Mouse (Mus musculus): Measurements from ENCODE around the gene Fam3b. TPM values are rescaled to one million over a fixed set of nuclear protein-coding genes. Genes with fewer than 3 reads are reported as not detected.

Fam3b gene
- 0.14 TPM in 1 of 2 replicates, not detected in the other for polyA plus RNA-seq (2015; fragmentation: Nextera tagmentation; extraction: Ambion mirVana)

- Histone ChIP-seq H3K4me1 (ENCODE audit: control insufficient read depth, insufficient read depth, low read length) (no peaks in the 10 kb centered on the region; the same call in 1 of the 2 replicates), H3K27me3 (ENCODE audit: control insufficient read depth, insufficient read depth, low read length) (no peaks in the 10 kb centered on the region), H3K9me3 (replicated peaks; ENCODE audit: control insufficient read depth, low read length) (no peaks in the 10 kb centered on the region), H3K4me2 (ENCODE audit: low read depth, low read length) (no peak within 1 kb of the TSS), H3K27ac (ENCODE audit: low read length) (no peak within 1 kb of the TSS), H3K4me3 (ENCODE audit: low read length) (no peak within 1 kb of the TSS), H3K36me3 (ENCODE audit: control insufficient read depth, insufficient read depth) (no peaks in the 10 kb centered on the region), H3K9ac (ENCODE audit: low read length) (no peak within 1 kb of the TSS)
- 52% methylated on average over 4 of the region's 4 CpGs for WGBS
- ATAC-seq (replicated peaks; ENCODE audit: extremely low read depth, insufficient read depth, low FRiP score): no peak
Observed at GRCm38 (mm10) chr16:97514099-97514940, at the start of gene Fam3b. Gene Fam3b, minus strand, starts transcription at chr16:97514816.

- Histone ChIP-seq H3K4me1 (ENCODE audit: control insufficient read depth, insufficient read depth, low read length) (no peaks in the 10 kb centered on the region), H3K27ac (ENCODE audit: low read length) (no peak overlapping the region), H3K36me3 (ENCODE audit: control insufficient read depth, insufficient read depth) (0 out of 2 replicates have a peak, but pooled peaks cover 2% of the 10 kb centered on the region), H3K9ac (ENCODE audit: low read length) (no peak overlapping the region), H3K27me3 (ENCODE audit: control insufficient read depth, insufficient read depth, low read length) (no peaks in the 10 kb centered on the region), H3K4me3 (ENCODE audit: low read length) (no peak overlapping the region), H3K9me3 (replicated peaks; ENCODE audit: control insufficient read depth, low read length) (peaks cover 3% of the 10 kb centered on the region; the same call in 1 of the 2 replicates), H3K4me2 (ENCODE audit: low read depth, low read length) (no peak overlapping the region)
- 65% methylated on average over 4 of the region's 4 CpGs for WGBS
- no peak for ATAC-seq (replicated peaks; ENCODE audit: extremely low read depth, insufficient read depth, low FRiP score)
Observed at GRCm38 (mm10) chr16:97544340-97544739, 29.7 kb upstream of the Fam3b start.

GRCm38 (mm10) chr16:97536859-97537258, 22.2 kb upstream of the Fam3b start:
- H3K27ac ChIP-seq (ENCODE audit: low read length): peak overlapping the region; percentile 89; the same call in 1 of the 2 replicates
- H3K9ac ChIP-seq (ENCODE audit: low read length): no peak overlapping the region
- 26% methylated on average over 1 of the region's 1 CpGs for WGBS
- ATAC-seq (replicated peaks; ENCODE audit: extremely low read depth, insufficient read depth, low FRiP score): no peak
- H3K4me1 ChIP-seq (ENCODE audit: control insufficient read depth, insufficient read depth, low read length): peaks cover 21% of the 10 kb centered on the region
- peak overlapping the region; percentile 65 for H3K4me2 ChIP-seq (ENCODE audit: low read depth, low read length)
- 0 out of 2 replicates have a peak, but pooled peaks cover 2% of the 10 kb centered on the region for H3K36me3 ChIP-seq (ENCODE audit: control insufficient read depth, insufficient read depth)
- H3K4me3 ChIP-seq (ENCODE audit: low read length): no peak overlapping the region
- H3K9me3 ChIP-seq (replicated peaks; ENCODE audit: control insufficient read depth, low read length): peaks cover 3% of the 10 kb centered on the region; the same call in 1 of the 2 replicates
- H3K27me3 ChIP-seq (ENCODE audit: control insufficient read depth, insufficient read depth, low read length): no peaks in the 10 kb centered on the region

- H3K9me3 ChIP-seq (replicated peaks; ENCODE audit: control insufficient read depth, low read length): no peaks in the 10 kb centered on the region
- 2% methylated on average over 3 of the region's 3 CpGs for WGBS
- H3K36me3 ChIP-seq (ENCODE audit: control insufficient read depth, insufficient read depth): no peaks in the 10 kb centered on the region
- peak; percentile 80 for ATAC-seq (replicated peaks; ENCODE audit: extremely low read depth, insufficient read depth, low FRiP score)
- H3K27ac ChIP-seq (ENCODE audit: low read length): peak overlapping the region; percentile 89
- peak overlapping the region; percentile 56 for H3K9ac ChIP-seq (ENCODE audit: low read length)
- H3K4me1 ChIP-seq (ENCODE audit: control insufficient read depth, insufficient read depth, low read length): peaks cover 21% of the 10 kb centered on the region
- H3K27me3 ChIP-seq (ENCODE audit: control insufficient read depth, insufficient read depth, low read length): no peaks in the 10 kb centered on the region
- peak overlapping the region; percentile 65 for H3K4me2 ChIP-seq (ENCODE audit: low read depth, low read length)
- H3K4me3 ChIP-seq (ENCODE audit: low read length): peak overlapping the region; percentile 39
Observed at GRCm38 (mm10) chr16:97535808-97536413, 21.3 kb upstream of the Fam3b start.

GRCm38 (mm10) chr16:97534876-97535461, 20.4 kb upstream of the Fam3b start:
- 16% methylated on average over 5 of the region's 5 CpGs for WGBS
- peaks cover 21% of the 10 kb centered on the region for H3K4me1 ChIP-seq (ENCODE audit: control insufficient read depth, insufficient read depth, low read length)
- no peaks in the 10 kb centered on the region for H3K9me3 ChIP-seq (replicated peaks; ENCODE audit: control insufficient read depth, low read length)
- ATAC-seq (replicated peaks; ENCODE audit: extremely low read depth, insufficient read depth, low FRiP score): peak; percentile 65
- H3K9ac ChIP-seq (ENCODE audit: low read length): peak overlapping the region; percentile 56
- peak overlapping the region; percentile 40 for H3K4me3 ChIP-seq (ENCODE audit: low read length)
- peak overlapping the region; percentile 89 for H3K27ac ChIP-seq (ENCODE audit: low read length)
- H3K36me3 ChIP-seq (ENCODE audit: control insufficient read depth, insufficient read depth): no peaks in the 10 kb centered on the region
- peak overlapping the region; percentile 65 for H3K4me2 ChIP-seq (ENCODE audit: low read depth, low read length)
- no peaks in the 10 kb centered on the region for H3K27me3 ChIP-seq (ENCODE audit: control insufficient read depth, insufficient read depth, low read length)

- Histone ChIP-seq H3K4me3 (ENCODE audit: low read length) (peak overlapping the region; percentile 40), H3K27me3 (ENCODE audit: control insufficient read depth, insufficient read depth, low read length) (no peaks in the 10 kb centered on the region), H3K9ac (ENCODE audit: low read length) (peak overlapping the region; percentile 56), H3K4me2 (ENCODE audit: low read depth, low read length) (peak overlapping the region; percentile 65), H3K4me1 (ENCODE audit: control insufficient read depth, insufficient read depth, low read length) (peaks cover 21% of the 10 kb centered on the region), H3K27ac (ENCODE audit: low read length) (peak overlapping the region; percentile 89), H3K36me3 (ENCODE audit: control insufficient read depth, insufficient read depth) (no peaks in the 10 kb centered on the region), H3K9me3 (replicated peaks; ENCODE audit: control insufficient read depth, low read length) (no peaks in the 10 kb centered on the region)
- ATAC-seq (replicated peaks; ENCODE audit: extremely low read depth, insufficient read depth, low FRiP score): peak; percentile 6; the same call in 1 of the 2 replicates
- WGBS: 21% methylated on average over 1 of the region's 1 CpGs
Observed at GRCm38 (mm10) chr16:97534448-97534847, 19.8 kb upstream of the Fam3b start.

GRCm38 (mm10) chr16:97533751-97534150, 19.1 kb upstream of the Fam3b start:
- Histone ChIP-seq H3K4me1 (ENCODE audit: control insufficient read depth, insufficient read depth, low read length) (peaks cover 21% of the 10 kb centered on the region), H3K27me3 (ENCODE audit: control insufficient read depth, insufficient read depth, low read length) (no peaks in the 10 kb centered on the region), H3K36me3 (ENCODE audit: control insufficient read depth, insufficient read depth) (no peaks in the 10 kb centered on the region), H3K9me3 (replicated peaks; ENCODE audit: control insufficient read depth, low read length) (no peaks in the 10 kb centered on the region), H3K9ac (ENCODE audit: low read length) (no peak overlapping the region), H3K27ac (ENCODE audit: low read length) (no peak overlapping the region), H3K4me3 (ENCODE audit: low read length) (no peak overlapping the region), H3K4me2 (ENCODE audit: low read depth, low read length) (no peak overlapping the region)
- ATAC-seq (replicated peaks; ENCODE audit: extremely low read depth, insufficient read depth, low FRiP score): no peak
- 80% methylated on average over 5 of the region's 5 CpGs for WGBS

GRCm38 (mm10) chr16:97533126-97533525, 18.5 kb upstream of the Fam3b start:
- H3K27me3 ChIP-seq (ENCODE audit: control insufficient read depth, insufficient read depth, low read length): no peaks in the 10 kb centered on the region
- H3K9ac ChIP-seq (ENCODE audit: low read length): no peak overlapping the region
- 45% methylated on average over 1 of the region's 1 CpGs for WGBS
- H3K36me3 ChIP-seq (ENCODE audit: control insufficient read depth, insufficient read depth): no peaks in the 10 kb centered on the region
- no peaks in the 10 kb centered on the region for H3K9me3 ChIP-seq (replicated peaks; ENCODE audit: control insufficient read depth, low read length)
- no peak for ATAC-seq (replicated peaks; ENCODE audit: extremely low read depth, insufficient read depth, low FRiP score)
- H3K4me2 ChIP-seq (ENCODE audit: low read depth, low read length): no peak overlapping the region
- H3K4me3 ChIP-seq (ENCODE audit: low read length): no peak overlapping the region
- no peak overlapping the region for H3K27ac ChIP-seq (ENCODE audit: low read length)
- H3K4me1 ChIP-seq (ENCODE audit: control insufficient read depth, insufficient read depth, low read length): peaks cover 21% of the 10 kb centered on the region
